In the genomic region with DNA sequence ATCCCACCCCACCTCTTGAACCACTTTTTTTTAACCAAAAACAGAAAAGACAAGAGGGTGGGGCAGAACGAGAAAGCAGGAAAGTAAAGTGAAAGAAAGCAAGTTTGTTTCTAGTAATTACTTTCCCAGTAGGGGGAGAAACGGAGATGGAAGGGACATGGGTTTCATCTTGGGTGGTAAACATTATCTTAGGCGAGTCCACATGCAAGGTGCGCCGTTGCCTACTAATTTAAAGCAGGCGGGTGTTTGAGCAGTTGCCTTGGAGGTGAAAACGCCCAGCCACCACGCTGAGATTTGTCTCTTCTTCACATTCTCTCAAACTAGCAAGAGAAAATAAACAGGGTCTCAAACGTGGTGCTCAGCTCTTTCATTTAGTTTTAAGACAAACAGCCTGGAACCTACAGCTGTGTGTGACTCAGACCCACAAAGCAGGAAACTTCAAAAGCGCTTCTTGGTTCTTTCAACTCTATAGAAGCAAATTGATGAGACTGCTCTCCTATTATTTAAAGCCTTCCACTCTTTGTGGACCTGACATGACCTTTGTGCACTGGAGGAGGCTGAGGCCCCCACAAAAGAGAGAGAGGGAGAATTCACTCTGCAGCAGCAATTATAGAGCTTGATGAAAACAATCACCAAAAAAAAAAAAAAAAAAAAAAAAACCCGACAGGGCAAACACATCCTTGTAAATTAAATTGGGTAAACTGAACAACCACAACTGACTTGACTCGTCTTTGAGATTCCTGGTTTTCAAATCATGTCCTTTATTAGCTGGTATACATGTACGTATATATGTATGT, we compare ENCODE assay signal across 19 mouse cellular contexts.
DNase-seq lines count a peak whose midpoint lies in the region; ATAC-seq lines count a peak whose summit lies in the region.
"Had no signal": no experiment of that assay in that cellular context is flagged by ENCODE, and none has a peak within 500 bp of the region (broad histone marks: within the 10 kb centered on the region; RNA-seq: fewer than 3 reads in every experiment).

No protein-coding gene starts in this region.

- peak; percentile 28 for DNase-seq in forebrain, embryonic 10.5 days (ENCODE audit: extremely low spot score, low spot score)
- DNase-seq in midbrain, embryonic 14.5 days: peak; percentile 21
- DNase-seq in embryonic facial prominence, embryonic 11.5 days (ENCODE audit: low spot score): peak; percentile 36
- peak; percentile 28 for DNase-seq in retina, postnatal 1 day
- no peak for DNase-seq in T-cell, adult 2 months (ENCODE audit: low spot score)
- DNase-seq: cerebellum, adult 8-10 months; gastrocnemius, postnatal 10 days; heart, postnatal 36 days; kidney, adult 11 months; kidney, postnatal 25 days; lung, adult 18-20 months had no signal

- no peaks in the 10 kb centered on the region for H3K27me3 ChIP-seq in forebrain, embryonic 10.5 days (ENCODE audit: poor library complexity, severe bottlenecking)
- H3K27me3 ChIP-seq in forebrain, embryonic 15.5 days: no peaks in the 10 kb centered on the region
- no peaks in the 10 kb centered on the region for H3K27me3 ChIP-seq in midbrain, embryonic 14.5 days (ENCODE audit: control insufficient read depth, insufficient read depth, low read length)
- no peaks in the 10 kb centered on the region for H3K27me3 ChIP-seq in midbrain, embryonic 16.5 days (ENCODE audit: control insufficient read depth, insufficient read depth, low read depth, low read length)
- H3K27me3 ChIP-seq in embryonic facial prominence, embryonic 11.5 days (ENCODE audit: control insufficient read depth, insufficient read depth, low read length): no peaks in the 10 kb centered on the region
- H3K27me3 ChIP-seq: embryonic facial prominence, embryonic 12.5 days; limb, embryonic 15.5 days had no signal

- no peak overlapping the region for H3K9ac ChIP-seq in forebrain, embryonic 15.5 days (replicated peaks)
- H3K9ac ChIP-seq in midbrain, embryonic 14.5 days (replicated peaks; ENCODE audit: low read length): no peak overlapping the region
- no peak overlapping the region for H3K9ac ChIP-seq in midbrain, embryonic 16.5 days (ENCODE audit: low read depth, low read length)
- no peak overlapping the region for H3K9ac ChIP-seq in embryonic facial prominence, embryonic 11.5 days (replicated peaks; ENCODE audit: low read length)
- H3K9ac ChIP-seq: embryonic facial prominence, embryonic 12.5 days; limb, embryonic 15.5 days had no signal

- H3K27ac ChIP-seq in forebrain, embryonic 10.5 days: no peak overlapping the region; the same call in 1 of the 2 replicates
- no peak overlapping the region for H3K27ac ChIP-seq in forebrain, embryonic 15.5 days (replicated peaks)
- no peak overlapping the region for H3K27ac ChIP-seq in midbrain, embryonic 14.5 days (replicated peaks; ENCODE audit: low read depth, low read length)
- no peak overlapping the region for H3K27ac ChIP-seq in midbrain, embryonic 16.5 days (ENCODE audit: low read length)
- H3K27ac ChIP-seq in embryonic facial prominence, embryonic 11.5 days (replicated peaks; ENCODE audit: low read depth, low read length): no peak overlapping the region
- H3K27ac ChIP-seq: embryonic facial prominence, embryonic 12.5 days; heart, embryonic 10.5 days; limb, embryonic 15.5 days; macrophage had no signal

- no peaks in the 10 kb centered on the region for H3K9me3 ChIP-seq in forebrain, embryonic 10.5 days
- no peaks in the 10 kb centered on the region for H3K9me3 ChIP-seq in forebrain, embryonic 15.5 days
- no peaks in the 10 kb centered on the region for H3K9me3 ChIP-seq in midbrain, embryonic 14.5 days (ENCODE audit: control insufficient read depth, low read length)
- no peaks in the 10 kb centered on the region for H3K9me3 ChIP-seq in midbrain, embryonic 16.5 days (replicated peaks; ENCODE audit: control insufficient read depth, low read length, poor library complexity, severe bottlenecking)
- no peaks in the 10 kb centered on the region for H3K9me3 ChIP-seq in embryonic facial prominence, embryonic 11.5 days (replicated peaks; ENCODE audit: control insufficient read depth, low read length)
- H3K9me3 ChIP-seq: embryonic facial prominence, embryonic 12.5 days; heart, embryonic 10.5 days; limb, embryonic 15.5 days had no signal

- no peak for ATAC-seq in forebrain, embryonic 15.5 days (replicated peaks)
- ATAC-seq in midbrain, embryonic 14.5 days (ENCODE audit: low FRiP score, low TSS enrichment): no peak
- no peak for ATAC-seq in midbrain, embryonic 16.5 days
- ATAC-seq in embryonic facial prominence, embryonic 11.5 days (replicated peaks; ENCODE audit: insufficient number of reproducible peaks, low FRiP score, low TSS enrichment, low read depth): peak; percentile 48; the same call in 1 of the 2 replicates
- no peak for ATAC-seq in erythroblast, adult 5-6 weeks (replicated peaks; ENCODE audit: low FRiP score, poor library complexity, severe bottlenecking)

- H3K4me3 ChIP-seq in forebrain, embryonic 10.5 days: peak overlapping the region; percentile 16; the same call in 1 of the 2 replicates
- H3K4me3 ChIP-seq in forebrain, embryonic 15.5 days: no peak overlapping the region
- no peak overlapping the region for H3K4me3 ChIP-seq in midbrain, embryonic 14.5 days (replicated peaks; ENCODE audit: low read depth, low read length)
- no peak overlapping the region for H3K4me3 ChIP-seq in midbrain, embryonic 16.5 days (ENCODE audit: low read depth, low read length)
- H3K4me3 ChIP-seq in embryonic facial prominence, embryonic 11.5 days (ENCODE audit: low read depth, low read length): no peak overlapping the region
- H3K4me3 ChIP-seq: embryonic facial prominence, embryonic 12.5 days; heart, embryonic 10.5 days; limb, embryonic 15.5 days; myocyte had no signal

- H3K4me2 ChIP-seq in forebrain, embryonic 15.5 days (replicated peaks): no peak overlapping the region
- no peak overlapping the region for H3K4me2 ChIP-seq in midbrain, embryonic 14.5 days (ENCODE audit: low read length)
- no peak overlapping the region for H3K4me2 ChIP-seq in midbrain, embryonic 16.5 days (ENCODE audit: low read length)
- H3K4me2 ChIP-seq in embryonic facial prominence, embryonic 11.5 days (ENCODE audit: low read depth, low read length): no peak overlapping the region
- H3K4me2 ChIP-seq: embryonic facial prominence, embryonic 12.5 days; limb, embryonic 15.5 days had no signal

- H3K4me1 ChIP-seq in forebrain, embryonic 10.5 days: peaks cover 27% of the 10 kb centered on the region
- H3K4me1 ChIP-seq in forebrain, embryonic 15.5 days: peaks cover 8% of the 10 kb centered on the region
- H3K4me1 ChIP-seq in midbrain, embryonic 14.5 days (ENCODE audit: control insufficient read depth, insufficient read depth, low read length): peaks cover 13% of the 10 kb centered on the region; the same call in 1 of the 2 replicates
- peaks cover 3% of the 10 kb centered on the region for H3K4me1 ChIP-seq in midbrain, embryonic 16.5 days (ENCODE audit: control insufficient read depth, insufficient read depth, low read length)
- H3K4me1 ChIP-seq in embryonic facial prominence, embryonic 11.5 days (ENCODE audit: control insufficient read depth, insufficient read depth, low read length): no peaks in the 10 kb centered on the region
- H3K4me1 ChIP-seq: embryonic facial prominence, embryonic 12.5 days; heart, embryonic 10.5 days had no signal

- WGBS in forebrain, embryonic 10.5 days: 9% methylated on average over 13 of the region's 13 CpGs
- WGBS in forebrain, embryonic 15.5 days: 13% methylated on average over 13 of the region's 13 CpGs
- WGBS in midbrain, embryonic 14.5 days: 13% methylated on average over 13 of the region's 13 CpGs
- WGBS in midbrain, embryonic 16.5 days: 11% methylated on average over 13 of the region's 13 CpGs
- 17% methylated on average over 13 of the region's 13 CpGs for WGBS in embryonic facial prominence, embryonic 11.5 days

- H3K36me3 ChIP-seq in forebrain, embryonic 10.5 days (replicated peaks): no peaks in the 10 kb centered on the region
- H3K36me3 ChIP-seq in forebrain, embryonic 15.5 days: no peaks in the 10 kb centered on the region
- no peaks in the 10 kb centered on the region for H3K36me3 ChIP-seq in midbrain, embryonic 14.5 days (ENCODE audit: control insufficient read depth, insufficient read depth, low read length)
- no peaks in the 10 kb centered on the region for H3K36me3 ChIP-seq in midbrain, embryonic 16.5 days (ENCODE audit: control insufficient read depth, insufficient read depth, low read length)
- no peaks in the 10 kb centered on the region for H3K36me3 ChIP-seq in embryonic facial prominence, embryonic 11.5 days (replicated peaks; ENCODE audit: control insufficient read depth, insufficient read depth, low read depth, low read length)
- H3K36me3 ChIP-seq: embryonic facial prominence, embryonic 12.5 days; heart, embryonic 10.5 days; limb, embryonic 15.5 days had no signal
